Mouse (Mus musculus) layer of hippocampus, postnatal 10 days (tissue): ENCODE measurements around the gene Hnf1b. TPM values are rescaled to one million over a fixed set of nuclear protein-coding genes. Genes with fewer than 3 reads are reported as not detected.

Experiments
- DNase-seq, 2 experiments: peaks; one replicate each; pipeline ENCODE4 v3.0.0; 2021; ENCODE audit warnings: low spot score in 2 of 2
- long read RNA-seq: library from polyadenylated mRNA; stranded (forward); transcript quantifications from one replicate; pipeline ENCODE4 v2.0.0, GENCODE M21; 2023
- total RNA-seq, 2 experiments: library from RNA; stranded (reverse); gene quantifications; 2 replicates each; pipeline ENCODE4 v1.2.3; 2021

The Hnf1b gene
- under 1 TPM in 1 of 2 experiments, not detected in 1; 0.21 TPM for total RNA-seq
- long read RNA-seq = 0 reads

DNA sequence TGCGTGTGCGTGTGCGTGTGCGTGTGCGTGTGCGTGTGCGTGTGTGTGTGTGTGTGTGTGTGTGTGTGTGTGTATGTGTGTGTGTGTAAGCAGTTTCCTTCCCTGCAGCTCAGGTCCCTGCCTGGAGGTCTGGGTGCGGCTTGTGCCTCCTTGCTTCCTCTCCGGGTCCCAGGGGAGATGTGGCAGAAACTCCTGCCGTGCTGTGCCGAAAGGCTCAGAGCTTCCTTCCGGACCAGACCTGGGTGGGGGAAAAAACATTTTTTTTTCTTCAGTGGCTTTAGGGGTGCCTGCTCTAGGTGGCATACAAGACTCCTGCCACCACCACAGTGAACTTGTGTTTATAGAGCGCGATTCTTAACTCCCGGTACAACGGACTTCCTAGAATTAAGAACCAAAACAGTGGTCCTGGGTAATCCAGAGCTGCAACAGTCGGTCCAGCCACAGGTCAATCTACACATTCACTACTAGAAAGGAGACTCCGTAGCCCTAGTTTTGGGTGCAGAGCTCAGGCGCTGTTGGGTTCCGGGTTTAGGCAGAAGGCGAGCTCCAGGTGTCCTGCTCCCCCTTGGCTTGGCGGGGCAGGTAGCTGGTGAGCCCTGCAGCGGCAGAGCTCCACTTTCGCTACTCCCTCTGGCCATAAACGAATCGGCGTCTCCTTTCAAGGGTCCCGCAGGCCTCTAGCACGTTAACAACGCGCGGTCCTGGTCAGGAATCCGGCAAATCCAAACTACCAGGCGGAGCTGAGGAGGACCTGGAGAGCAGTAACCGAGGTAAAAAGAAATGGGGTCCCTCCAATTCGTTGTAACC lies at the start of gene Hnf1b:
Gene Hnf1b, plus strand, starts transcription at position 535 of the 807 bp plus-strand sequence.
- DNase-seq = peak in 1 of 2 experiments; percentile 12

DNA sequence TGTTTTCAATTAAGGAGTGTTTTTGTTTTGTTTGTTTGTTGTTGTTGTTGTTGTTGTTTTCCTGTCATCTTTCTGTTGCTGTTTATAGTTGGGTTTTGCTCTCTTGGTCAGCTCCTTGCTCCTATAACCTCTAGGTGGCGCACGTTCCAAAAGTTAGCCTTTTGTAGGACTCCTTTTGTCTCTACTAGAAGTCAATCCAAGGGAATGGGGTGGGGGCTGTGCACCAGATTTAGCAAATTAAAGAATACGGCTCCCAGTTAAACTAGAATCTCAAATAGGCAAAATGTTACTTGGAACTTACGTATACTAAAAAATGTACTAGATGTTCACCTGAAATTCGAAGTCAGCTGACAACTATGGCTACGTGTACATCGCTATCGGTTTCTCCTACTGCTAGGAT lies 47.7 kb upstream of the Hnf1b start:
- peak in 1 of 2 experiments; percentile 26 for DNase-seq

DNA sequence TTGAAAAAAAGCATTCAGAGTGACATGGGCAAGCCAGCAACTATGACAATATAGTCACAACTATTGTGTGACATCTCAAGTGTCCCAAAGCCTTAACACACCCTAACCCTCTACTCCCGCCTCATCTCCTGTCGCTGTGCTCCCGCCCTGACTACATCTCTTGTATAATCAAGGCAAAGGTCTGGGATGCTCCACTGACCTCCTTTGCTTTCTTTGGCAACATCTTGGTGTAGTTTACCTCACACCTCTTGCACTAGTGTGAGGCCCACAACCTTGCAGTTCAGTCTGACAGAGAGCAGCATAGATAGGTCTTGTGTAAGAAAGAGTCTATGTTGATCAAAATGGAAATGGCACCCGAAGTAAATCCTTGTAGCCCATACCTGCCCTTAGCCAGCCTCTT lies 47.3 kb upstream of the Hnf1b start:
- DNase-seq = no peak

DNA sequence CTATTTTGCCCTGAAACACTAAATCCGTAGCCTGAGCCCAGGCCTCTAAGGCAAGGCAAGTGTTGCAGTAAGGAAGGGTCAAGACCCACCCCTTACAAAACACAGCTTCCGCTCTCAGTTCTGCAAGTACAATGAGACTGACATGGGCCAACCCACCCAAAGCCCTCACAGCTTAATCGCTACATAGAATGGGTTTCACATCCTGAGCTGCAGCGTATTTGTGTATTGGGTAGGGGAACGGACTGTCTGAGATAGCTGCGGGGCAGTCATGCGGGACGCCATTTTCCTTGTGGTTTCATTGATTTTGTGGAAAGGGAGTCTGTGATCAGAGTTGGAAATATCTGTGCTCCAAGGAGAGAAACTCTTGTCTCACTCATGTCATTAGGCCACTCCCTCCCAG lies 39.4 kb upstream of the Hnf1b start:
- no peak for DNase-seq

DNA sequence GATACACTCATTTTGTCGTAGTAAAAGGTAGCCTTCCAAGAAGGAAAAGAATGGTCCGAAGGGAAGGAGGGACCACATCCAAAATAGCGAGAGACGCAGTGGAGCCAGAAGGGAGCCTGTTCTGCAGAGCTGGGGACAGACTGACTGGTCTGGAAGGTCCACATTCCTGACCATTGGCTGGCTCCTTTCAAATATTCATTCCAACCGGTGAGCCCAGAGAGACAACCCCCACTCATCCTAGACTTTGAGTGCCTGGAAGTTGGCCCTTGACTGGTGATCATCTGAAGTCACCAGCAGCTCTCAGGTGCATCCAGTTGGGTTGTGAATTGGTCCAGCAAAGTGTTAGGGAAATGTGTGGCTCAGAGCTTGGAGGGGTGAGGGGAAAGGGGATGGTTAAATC lies 34.7 kb upstream of the Hnf1b start:
- DNase-seq = no peak

DNA sequence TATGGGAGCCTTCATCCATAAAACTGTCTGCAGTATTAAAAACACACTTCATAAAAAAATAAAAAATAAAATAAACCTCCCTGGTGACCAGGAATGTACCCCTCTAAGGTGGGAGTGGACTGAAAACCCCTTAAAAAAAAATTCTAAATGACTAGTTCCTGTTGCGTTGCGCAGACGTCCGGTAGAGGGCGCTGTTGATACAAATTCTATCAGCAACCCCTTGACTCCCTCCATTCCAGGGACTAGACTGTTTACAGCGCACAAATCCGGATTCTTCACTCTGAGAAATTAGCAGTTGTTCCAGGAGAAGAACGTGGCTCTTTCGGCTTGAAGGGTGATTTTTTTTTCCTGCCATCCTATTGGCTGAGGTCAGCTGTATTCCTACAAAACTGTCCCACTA lies 34.2 kb upstream of the Hnf1b start:
- peak; percentile 56 to 69 for DNase-seq

DNA sequence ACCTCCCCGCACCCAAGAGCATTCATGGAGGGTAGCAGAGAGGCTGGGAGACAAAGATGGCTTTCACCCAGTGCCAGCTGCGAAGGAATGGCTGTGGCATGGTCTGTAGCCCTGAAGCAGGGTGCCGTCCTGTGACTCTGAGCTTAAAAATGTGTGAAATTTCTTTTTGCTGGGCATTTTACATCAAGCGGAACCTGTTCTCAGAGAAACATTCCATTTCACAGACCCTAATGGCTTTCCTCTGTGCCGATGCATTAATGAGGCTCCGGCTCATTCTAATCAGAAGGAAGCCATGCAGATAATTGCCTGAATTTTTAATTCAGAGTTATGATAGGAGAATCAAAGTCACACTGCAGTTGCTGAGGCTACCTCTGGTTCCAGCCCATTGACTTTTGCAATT lies 32.8 kb upstream of the Hnf1b start:
- no peak for DNase-seq

DNA sequence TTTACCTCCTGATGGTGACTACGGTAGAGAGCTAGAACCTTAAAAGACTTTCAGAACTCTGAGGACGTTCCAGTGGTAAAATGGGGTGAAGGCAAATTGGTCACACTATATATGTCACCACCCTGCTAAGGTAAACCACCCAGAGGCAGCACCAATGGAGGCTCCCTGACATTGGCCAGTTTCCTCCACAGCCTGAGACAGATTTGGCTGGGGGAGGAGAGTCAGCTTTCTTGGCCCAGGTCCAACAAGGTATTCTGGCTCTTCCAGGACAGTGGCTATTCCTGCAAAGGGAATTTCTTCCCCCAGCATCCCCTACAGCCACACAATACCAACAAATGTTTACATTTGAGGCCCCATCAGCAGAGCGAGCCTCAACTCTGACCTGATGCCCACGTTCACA lies 31.9 kb upstream of the Hnf1b start:
- DNase-seq = no peak

DNA sequence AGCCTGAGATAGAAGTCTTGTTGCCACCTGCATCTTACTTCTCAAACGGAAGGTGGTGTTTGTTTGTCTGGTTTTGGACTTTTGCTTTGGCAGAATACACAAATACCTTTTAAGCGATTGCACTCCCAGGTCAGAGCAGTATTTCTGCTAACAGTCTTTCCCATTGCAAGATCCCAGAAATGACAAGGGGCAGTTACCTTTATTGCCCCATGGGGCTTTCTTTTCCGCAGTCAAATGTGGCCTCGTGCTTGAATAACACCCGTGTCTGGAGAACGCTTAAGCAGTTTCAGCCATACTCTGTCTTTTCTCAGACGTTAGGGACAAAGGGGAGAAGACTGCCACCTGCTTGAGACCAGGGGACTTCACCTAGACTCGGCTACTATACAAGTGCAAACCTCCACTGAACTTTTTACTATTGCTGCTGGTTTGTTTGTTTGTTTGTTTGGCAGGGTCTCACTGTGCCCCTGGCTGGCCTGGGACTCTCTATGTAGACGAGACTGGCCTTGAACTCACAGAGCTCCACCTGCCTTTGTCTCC lies 31.2 kb upstream of the Hnf1b start:
- DNase-seq = no peak

DNA sequence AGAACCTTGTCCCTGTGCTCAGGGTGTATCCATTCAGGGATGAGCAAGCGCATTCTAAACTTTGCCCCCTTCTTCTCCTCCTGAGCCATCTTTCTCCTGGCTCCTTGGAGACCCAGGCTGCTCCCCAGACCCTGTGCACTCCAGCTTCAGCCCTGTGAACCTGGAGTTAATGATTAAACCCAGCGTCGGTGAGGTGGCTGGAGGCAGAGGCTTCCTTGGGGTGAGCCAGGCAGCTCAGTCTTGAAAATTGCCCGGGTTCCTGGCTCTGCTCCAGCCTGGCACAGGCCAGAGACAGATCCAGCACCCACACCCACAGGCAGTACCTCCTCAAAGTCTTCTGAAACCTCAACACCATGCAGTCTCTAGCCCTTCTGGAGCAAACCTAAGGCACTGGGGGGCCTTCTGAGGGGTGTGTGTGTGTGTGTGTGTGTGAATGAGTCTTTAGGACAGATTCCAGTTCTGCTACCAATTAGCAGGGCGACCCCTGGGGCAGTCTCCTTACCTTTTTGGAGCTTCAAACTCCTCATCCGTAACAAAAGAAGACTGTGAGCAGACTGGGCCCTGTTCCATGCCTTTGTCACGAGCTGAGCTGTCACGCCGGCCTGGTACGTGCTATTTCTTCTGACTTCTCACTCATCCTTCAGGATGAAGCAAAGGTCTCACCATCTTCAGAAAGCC lies 29.9 kb upstream of the Hnf1b start:
- DNase-seq = no peak

DNA sequence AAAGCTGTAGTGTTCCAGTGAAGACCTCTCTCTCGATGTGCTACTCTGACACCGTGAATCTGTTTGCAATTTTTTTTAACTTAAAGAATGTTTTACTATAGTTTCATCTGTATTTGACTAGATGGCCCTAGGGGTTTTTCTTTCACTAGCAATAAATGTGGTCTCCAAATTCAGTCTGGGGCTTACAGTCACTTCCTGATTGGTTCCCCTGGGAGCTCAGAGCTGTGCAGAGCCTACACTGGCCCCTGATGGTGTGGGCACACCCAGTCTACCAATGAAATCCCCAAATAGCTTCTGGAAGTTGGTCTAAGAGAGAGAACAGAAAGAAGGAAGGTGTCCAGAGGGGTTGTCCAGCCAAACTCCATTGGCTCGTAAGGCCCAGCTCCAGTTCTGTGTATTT lies 23.7 kb upstream of the Hnf1b start:
- no peak for DNase-seq

DNA sequence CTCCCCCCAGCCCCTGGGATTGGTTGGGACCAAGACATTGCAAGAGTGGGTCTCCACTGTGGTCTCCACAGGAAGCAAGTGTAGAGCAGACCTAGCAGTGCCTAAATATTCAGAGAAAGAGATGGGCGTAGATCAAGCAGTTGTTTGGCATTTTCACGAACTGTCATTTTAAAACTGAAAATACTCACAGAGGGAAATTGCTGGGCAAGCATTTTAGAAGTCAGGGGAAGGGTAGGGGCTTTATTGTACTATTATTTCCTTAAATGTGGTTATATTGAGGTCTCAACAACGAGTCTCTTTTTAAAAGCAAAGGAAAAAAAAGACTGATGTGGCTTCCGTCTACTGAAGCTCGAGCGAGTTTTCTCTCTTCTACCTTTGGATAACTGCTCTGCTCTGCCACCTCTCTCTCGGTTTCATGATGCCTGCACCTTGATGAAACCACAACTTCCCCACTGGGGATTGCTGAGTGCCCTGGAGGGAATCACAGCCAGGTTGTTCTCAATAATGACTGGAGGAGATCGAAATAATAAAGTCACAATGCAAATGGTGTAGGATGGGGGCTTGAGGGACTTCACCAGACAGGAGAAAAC lies 21.2 kb upstream of the Hnf1b start:
- DNase-seq = no peak

DNA sequence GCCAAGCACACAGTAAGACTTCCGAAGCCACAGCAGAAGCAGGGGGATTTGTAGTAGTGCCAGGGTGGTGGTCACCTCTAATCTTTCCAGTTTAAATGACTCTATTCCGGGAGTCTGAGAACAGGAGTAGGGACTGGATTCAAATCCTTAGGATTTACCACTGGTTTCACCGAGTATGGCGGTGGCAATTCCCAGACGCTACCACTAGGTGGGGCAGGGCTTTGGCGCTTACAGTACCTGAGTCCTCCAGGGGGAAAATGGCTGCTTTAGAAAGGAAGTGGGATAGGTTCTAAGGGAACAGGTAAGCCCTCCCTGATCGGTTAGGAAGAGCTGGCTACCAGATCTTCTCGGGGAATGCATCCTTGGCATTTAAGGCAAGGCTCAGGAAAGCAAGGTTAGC lies 17.5 kb upstream of the Hnf1b start:
- peak in 1 of 2 experiments; percentile 10 for DNase-seq

DNA sequence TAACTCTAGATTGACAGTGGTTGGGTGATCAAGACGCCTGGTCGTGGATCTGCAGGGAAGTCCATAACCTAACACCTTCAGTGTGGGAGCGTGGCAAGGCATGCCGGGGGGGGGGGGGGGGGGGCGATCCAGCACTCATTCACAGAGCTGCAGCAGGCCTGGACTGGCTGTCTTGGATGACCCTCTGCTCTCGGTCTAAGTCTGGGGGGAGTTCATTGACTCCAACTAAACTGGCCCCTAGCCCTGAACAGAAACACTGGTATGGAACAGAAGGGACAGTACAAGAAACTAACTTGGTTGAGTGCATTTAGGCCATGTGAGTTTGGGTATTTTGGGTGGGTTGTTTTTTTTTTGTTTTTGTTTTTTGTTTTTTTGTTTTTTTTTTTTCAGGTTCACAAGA lies 16.3 kb upstream of the Hnf1b start:
- no peak for DNase-seq

DNA sequence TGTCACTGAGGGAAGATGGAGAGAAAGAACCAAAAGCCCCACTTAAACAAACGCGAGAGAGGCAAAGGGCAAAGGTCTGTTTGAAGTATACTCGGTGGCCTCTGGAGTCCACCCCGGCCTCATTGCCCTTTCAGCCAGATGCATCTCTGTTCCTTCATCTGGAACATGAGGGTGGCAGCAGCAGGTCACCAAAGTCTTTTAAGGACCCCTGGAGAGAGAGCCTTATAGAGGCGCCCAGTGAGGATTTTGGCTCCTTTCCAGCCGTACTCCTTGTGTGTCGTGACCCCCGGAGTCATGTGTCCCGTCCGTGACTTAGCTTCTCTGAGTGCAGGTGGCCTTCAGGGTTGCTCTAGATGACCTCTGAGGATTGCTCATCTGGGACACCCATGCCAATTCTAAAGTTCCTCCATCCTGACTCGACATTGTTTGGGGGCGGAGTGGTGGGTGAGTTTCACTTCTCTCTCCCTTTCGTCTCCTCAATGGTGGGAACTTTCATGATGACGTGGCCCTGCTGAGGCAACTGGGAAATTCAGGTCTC lies 15.8 kb upstream of the Hnf1b start:
- no peak for DNase-seq

DNA sequence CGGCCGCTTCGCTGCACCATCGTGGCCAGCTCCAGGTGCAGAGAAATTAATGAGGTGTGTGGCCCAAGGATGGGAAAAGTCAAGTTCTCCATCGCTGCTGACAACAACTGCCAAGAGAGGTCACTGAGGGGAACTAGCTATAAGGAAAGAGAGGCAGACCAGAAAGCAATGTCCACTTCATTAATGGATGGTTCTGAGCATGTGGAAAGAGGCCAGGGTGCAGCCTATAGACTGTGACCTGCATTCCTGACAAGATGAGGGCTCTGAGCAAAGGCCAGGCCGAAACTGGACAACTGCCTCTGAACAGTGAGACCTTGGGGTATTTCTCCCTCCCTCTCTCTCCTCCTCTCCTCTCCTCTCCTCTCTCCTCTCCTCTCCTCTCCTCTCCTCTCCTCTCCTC lies 10.4 kb upstream of the Hnf1b start:
- no peak for DNase-seq

DNA sequence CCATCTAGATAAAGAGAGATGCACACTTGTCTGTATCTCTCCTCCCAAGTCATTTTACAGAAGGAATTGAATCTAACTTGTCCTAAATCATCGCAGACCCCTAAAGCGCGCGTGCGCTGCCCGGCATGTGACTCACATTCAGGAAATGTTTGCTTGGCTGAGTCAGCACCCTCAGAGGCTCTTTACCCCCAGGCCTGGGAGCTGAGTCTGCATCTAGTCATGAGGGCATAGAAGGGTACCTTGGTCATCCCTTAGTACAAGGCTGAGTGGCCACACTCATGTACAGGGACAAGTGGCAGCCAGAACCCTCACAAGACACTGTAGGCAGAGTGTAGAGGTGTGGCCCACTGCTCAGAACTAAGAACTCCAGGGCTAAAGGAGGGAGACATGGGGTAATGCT lies 6.3 kb upstream of the Hnf1b start:
- no peak for DNase-seq

DNA sequence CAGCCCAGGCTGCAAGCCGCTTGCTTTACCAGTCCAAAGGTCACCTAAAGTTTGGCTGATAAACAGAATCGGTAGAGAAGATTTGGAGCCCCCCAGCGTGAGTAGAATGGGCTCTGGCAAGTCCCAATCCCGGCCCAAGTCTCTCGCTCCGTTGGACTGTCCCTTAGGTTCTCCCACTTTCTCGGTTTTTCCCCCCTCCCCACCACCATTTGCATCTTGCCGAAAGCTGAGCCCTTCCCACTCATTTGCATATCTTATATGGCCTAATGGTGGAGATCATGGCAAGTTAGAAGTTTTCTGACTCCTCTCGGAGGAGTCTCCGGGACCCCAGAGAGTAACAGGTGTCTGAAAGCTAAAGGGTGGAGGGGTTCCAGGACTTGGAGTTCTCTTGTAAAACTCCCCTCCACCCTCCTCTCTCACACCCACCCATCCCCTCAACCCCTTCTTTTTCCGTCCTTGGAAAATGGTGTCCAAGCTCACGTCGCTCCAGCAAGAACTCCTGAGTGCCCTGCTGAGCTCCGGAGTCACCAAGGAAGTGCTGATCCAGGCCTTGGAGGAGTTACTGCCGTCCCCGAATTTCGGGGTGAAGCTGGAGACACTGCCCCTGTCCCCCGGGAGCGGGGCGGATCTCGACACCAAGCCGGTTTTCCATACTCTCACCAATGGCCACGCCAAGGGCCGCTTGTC lies 866 bp downstream of the Hnf1b start:
- DNase-seq = no peak

DNA sequence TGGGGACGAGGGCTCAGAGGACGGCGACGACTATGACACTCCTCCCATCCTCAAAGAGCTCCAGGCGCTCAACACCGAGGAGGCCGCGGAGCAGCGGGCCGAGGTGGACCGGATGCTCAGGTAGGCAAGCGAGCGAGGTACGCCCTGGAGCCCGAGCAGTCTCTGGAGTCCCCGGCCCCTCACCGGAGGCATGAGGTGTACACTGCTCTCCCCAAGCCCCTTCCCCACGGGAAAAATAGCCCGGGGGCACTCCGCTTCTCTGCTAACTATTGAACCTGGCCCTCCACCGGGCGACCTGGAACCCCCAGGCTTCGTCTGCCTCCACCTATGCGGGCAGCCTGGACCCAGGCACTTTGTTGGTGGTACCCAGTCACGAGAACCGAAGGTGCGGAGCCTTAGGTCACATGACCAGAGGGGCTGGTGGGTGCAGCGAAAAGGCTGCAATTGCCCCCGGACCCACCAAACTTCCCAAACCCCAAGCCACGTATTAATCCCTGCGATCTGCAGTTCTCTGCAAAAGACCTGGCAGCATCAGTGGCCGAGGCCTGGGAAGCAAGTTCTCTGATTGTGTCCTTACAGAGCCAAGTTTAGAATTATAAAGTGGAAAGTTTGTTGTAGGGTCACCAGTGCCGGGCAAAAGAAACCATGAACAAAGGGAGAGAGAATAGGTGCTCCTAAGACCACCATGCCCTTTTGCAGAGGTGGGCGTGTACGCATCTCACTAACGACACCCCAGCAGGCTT lies 1.6 kb downstream of the Hnf1b start:
- DNase-seq = no peak

DNA sequence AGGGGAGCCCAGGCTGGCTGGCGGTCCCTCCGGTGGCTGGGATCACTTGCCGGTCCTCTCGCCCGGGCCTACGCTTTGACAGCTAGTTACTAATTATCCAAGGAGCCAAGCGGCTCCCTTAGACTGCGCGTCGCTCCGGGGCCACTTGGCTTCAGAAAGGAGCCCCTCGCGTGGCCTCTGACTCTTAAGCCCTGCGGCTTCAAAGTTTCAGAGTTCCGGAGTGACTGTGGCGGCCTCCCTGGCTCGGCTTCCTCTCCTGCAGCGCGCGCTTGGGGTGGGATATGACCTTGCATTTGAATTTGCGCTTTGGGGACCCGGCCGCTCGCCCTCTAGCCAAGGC lies 2.1 kb downstream of the Hnf1b start:
- peak in 1 of 2 experiments; percentile 13 for DNase-seq
